Mouse (Mus musculus): ENCODE measurements around the gene Rhox2c.
"Not testable (repeated sequence)": the region's sequence is repeated elsewhere in the genome, so short reads cannot be mapped to it uniquely, and the experiment has no call there.

The Rhox2c gene

DNA sequence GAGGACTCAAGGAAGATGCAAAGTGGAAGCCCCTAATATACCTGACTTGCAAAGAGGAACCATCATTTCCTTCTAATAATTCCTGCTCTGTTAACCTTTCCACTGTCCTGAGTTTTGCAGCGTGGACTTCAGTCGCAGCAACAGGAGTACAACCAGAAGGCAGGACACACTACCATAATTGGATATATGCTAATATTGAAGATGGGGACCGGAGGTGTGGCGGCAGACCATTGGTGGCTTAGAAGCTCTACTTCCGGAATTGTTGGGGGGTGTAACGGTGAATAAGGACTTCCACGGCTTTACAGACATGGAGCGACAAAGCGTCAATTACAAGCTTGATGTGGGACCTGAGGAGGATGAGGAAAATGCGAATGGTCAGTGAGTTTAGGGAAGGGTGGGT, at the start of gene Rhox2c:
TSS of gene Rhox2c (plus strand) at position 301 of the 400 bp plus-strand sequence.
- in situ Hi-C loops (cut with MboI; ENCODE audit: low pct_unique_long_range_greater_than_20kb in 1 of 2, low sequenced_read_pairs in 2 of 2, unreplicated experiment in 1 of 2) = not testable (repeated sequence)

DNA sequence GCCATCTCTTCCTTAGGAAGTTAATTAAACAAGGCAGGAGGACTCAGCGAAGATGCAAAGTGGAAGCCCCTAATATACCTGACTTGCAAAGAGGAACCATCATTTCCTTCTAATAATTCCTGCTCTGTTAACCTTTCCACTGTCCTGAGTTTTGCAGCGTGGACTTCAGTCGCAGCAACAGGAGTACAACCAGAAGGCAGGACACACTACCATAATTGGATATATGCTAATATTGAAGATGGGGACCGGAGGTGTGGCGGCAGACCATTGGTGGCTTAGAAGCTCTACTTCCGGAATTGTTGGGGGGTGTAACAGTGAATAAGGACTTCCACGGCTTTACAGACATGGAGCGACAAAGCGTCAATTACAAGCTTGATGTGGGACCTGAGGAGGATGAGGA, 41.7 kb upstream of the Rhox2c start, which contains the start of gene Rhox2b:
TSS of gene Rhox2b (plus strand) at position 301 of the 400 bp plus-strand sequence.
- in situ Hi-C loops (cut with MboI; ENCODE audit: low pct_unique_long_range_greater_than_20kb in 1 of 2, low sequenced_read_pairs in 2 of 2, unreplicated experiment in 1 of 2) = not testable (repeated sequence)

DNA sequence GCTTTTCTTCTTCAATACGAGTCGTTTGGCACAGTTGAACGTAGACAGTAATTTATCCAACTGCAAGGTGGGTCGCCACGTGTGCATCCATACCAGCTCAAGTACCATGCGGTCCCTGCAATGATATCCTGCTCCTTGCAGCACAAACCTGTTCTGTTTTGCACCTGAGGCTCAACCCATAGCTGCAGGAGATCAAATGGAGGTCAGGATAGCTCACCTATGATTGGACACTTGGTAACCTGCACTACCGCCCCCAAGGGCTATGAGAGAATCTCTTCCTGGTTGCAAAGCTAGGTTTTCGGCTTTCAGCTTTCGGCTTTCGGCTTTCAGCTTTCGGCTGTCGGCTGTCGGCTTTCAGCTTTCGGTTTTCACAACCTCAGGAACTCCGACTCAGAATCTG, 21.3 kb upstream of the Rhox2c start, which contains the start of gene Rhox4b:
TSS of gene Rhox4b (plus strand) at position 301 of the 400 bp plus-strand sequence.
- in situ Hi-C loops (cut with MboI; ENCODE audit: low pct_unique_long_range_greater_than_20kb in 1 of 2, low sequenced_read_pairs in 2 of 2, unreplicated experiment in 1 of 2) = not testable (repeated sequence)

DNA sequence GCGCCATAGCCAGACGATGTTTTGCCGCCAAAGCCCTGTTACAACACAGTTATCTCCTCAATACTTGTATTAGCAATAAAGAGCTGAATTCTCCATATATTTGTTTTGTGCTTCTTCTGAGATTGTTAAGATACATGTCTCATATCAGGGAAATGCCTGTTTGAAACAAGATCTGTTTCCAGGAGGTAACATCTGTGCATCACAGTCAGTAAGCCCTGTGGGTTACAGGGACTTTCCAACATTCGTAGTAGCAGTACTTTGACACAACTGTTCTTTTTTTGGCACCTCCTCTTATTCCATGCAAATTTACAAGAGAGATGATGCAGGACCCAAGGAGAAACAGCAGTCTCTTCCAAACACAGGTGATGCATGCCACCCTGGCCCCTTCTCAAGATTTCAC, 4.8 kb downstream of the Rhox2c start, which contains the start of gene Rhox3c:
TSS of gene Rhox3c (plus strand) at position 301 of the 400 bp plus-strand sequence.
- in situ Hi-C loops (cut with MboI; ENCODE audit: low pct_unique_long_range_greater_than_20kb in 1 of 2, low sequenced_read_pairs in 2 of 2, unreplicated experiment in 1 of 2) = not testable (repeated sequence)

DNA sequence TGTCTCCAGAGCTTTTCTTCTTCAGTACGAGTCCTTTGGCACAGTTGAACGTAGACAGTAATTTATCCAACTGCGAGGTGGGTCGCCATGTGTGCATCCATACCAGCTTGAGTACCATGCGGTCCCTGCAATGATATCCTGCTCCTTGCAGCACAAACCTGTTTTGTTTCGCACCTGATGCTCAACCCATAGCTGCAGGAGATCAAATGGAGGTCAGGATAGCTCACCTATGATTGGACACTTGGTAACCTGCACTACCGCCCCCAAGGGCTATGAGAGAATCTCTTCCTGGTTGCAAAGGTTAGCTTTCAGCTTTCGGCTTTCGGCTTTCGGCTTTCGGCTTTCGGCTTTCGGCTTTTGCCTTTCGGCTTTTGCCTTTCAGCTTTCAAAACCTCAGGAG, 26.6 kb downstream of the Rhox2c start, which contains the start of gene Rhox4c:
TSS of gene Rhox4c (plus strand) at position 301 of the 400 bp plus-strand sequence.
- in situ Hi-C loops (cut with MboI; ENCODE audit: low pct_unique_long_range_greater_than_20kb in 1 of 2, low sequenced_read_pairs in 2 of 2, unreplicated experiment in 1 of 2) = not testable (repeated sequence)

DNA sequence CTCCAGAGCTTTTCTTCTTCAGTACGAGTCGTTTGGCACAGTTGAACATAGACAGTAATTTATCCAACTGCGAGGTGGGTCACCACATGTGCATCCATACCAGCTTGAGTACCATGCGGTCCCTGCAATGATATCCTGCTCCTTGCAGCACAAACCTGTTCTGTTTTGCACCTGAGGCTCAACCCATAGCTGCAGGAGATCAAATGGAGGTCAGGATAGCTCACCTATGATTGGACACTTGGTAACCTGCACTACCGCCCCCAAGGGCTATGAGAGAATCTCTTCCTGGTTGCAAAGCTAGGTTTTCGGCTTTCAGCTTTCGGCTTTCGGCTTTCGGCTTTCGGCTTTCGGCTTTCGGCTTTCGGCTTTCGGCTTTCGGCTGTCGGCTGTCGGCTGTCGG, 60.6 kb downstream of the Rhox2c start, which contains the start of gene Rhox4d:
TSS of gene Rhox4d (plus strand) at position 301 of the 400 bp plus-strand sequence.
- in situ Hi-C loops (cut with MboI; ENCODE audit: low pct_unique_long_range_greater_than_20kb in 1 of 2, low sequenced_read_pairs in 2 of 2, unreplicated experiment in 1 of 2) = not testable (repeated sequence)
